Mouse (Mus musculus) hindbrain, embryonic 12.5 days (tissue): ENCODE results near the gene Mcmbp. TPM values are rescaled to one million over a fixed set of nuclear protein-coding genes. Genes with fewer than 3 reads are reported as not detected.

Source experiments
- ATAC-seq: fragments of 200-750 bp; cut with Nextera tagmentation; 2 replicates; pipeline ENCODE4 v1.8.0; 2017; ENCODE audit warnings: moderate TSS enrichment; ENCODE audit not compliant: low FRiP score
- H3K27ac ChIP-seq: fragments of 300-500 bp; sonication (generic); 2 replicates; pipeline ENCODE4 v1.5.1; 2016; ENCODE audit warnings: mild to moderate bottlenecking
- H3K27me3 ChIP-seq: fragments of 300-500 bp; sonication (generic); 2 replicates; pipeline ENCODE4 v1.6.1; 2016; ENCODE audit warnings: mild to moderate bottlenecking
- H3K36me3 ChIP-seq: fragments of 300-500 bp; sonication (generic); 2 replicates; pipeline ENCODE4 v1.6.1; 2016; ENCODE audit warnings: mild to moderate bottlenecking
- H3K4me1 ChIP-seq: fragments of 300-500 bp; sonication (generic); 2 replicates; pipeline ENCODE4 v1.6.1; 2016
- H3K4me2 ChIP-seq: fragments of 300-500 bp; sonication (generic); replicated peaks from 2 replicates; pipeline ENCODE4 v1.6.1; 2016; ENCODE audit warnings: mild to moderate bottlenecking
- H3K4me3 ChIP-seq: fragments of 300-500 bp; sonication (generic); 2 replicates; pipeline ENCODE4 v1.5.1; 2016; ENCODE audit warnings: mild to moderate bottlenecking
- H3K9ac ChIP-seq: fragments of 300-500 bp; sonication (generic); 2 replicates; pipeline ENCODE4 v1.6.1; 2016; ENCODE audit warnings: mild to moderate bottlenecking, moderate library complexity
- H3K9me3 ChIP-seq: fragments of 300-500 bp; sonication (generic); replicated peaks from 2 replicates; pipeline ENCODE4 v1.6.1; 2016; ENCODE audit warnings: mild to moderate bottlenecking
- WGBS: fragments of 180-500 bp; shearing (Covaris S2); methylation state at CpG from one replicate; pipeline ENCODE4 v1.1.7; 2016; 5-methylcytosine and 5-hydroxymethylcytosine counted together
- polyA plus RNA-seq: library from polyadenylated mRNA; unstranded; fragments of >200 nt; fragmentation: Nextera tagmentation; extraction: Ambion mirVana; gene quantifications from 2 replicates; pipeline ENCODE4 v1.2.1, GENCODE M21; 2016

Gene Mcmbp
- polyA plus RNA-seq, 1 experiment from 2014 or later, result 70.4 TPM

DNA sequence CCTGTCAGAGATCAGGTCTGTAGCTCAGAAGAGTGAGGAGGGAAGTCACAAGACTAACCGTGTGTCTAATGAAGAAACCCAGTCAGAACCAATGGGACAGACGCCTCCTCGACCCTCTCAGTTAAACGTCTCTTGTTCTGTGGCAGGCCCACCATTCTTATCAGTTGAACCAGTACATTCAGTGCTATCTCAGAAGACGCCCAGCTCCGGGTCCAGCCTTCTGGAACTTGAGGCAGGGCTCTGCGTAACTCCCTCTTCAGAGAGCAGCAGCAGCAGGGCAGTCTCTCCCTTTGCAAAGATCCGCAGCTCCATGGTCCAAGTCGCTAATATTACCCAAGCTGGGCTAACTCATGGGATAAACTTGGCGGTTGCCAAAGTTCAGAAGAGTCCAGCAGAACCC lies 45.4 kb downstream of the Mcmbp start:
- Histone ChIP-seq H3K9ac (no peak overlapping the region), H3K4me2 (no peak overlapping the region), H3K4me3 (no peak overlapping the region), H3K36me3 (peaks cover 57% of the 10 kb centered on the region), H3K27ac (no peak overlapping the region), H3K27me3 (no peaks in the 10 kb centered on the region), H3K9me3 (no peaks in the 10 kb centered on the region), H3K4me1 (peaks cover 6% of the 10 kb centered on the region)
- ATAC-seq, result no peak
- 90% methylated on average over 10 of the region's 10 CpGs for WGBS

GRCm38 (mm10) chr7:128692163-128692562 lies 48.1 kb downstream of the Mcmbp start:
- Histone ChIP-seq H3K9me3 (peaks cover 12% of the 10 kb centered on the region), H3K4me1 (peaks cover 6% of the 10 kb centered on the region), H3K4me2 (no peak overlapping the region), H3K27me3 (no peaks in the 10 kb centered on the region), H3K4me3 (no peak overlapping the region), H3K27ac (no peak overlapping the region), H3K36me3 (peaks cover 49% of the 10 kb centered on the region), H3K9ac (no peak overlapping the region)
- ATAC-seq, result no peak
- WGBS, result 94% methylated on average over 7 of the region's 7 CpGs

DNA sequence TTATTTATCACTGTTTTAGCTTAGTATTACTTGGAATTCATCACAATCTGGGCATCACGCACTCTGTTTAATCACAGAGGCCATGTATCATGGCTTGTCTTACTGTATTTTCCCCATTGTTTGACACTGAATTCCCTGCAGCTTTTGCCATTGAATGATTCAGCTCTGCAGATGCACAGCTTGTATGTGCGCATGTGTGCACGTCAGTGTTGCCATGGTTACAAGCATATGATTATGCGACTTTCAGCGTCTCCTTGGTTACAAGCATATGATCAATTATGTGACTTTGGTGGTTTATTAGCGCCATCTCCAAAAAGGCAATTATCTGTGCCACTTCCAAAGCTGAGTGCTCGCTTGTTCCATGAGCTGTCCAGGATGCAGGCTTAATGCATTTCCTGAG lies 49.5 kb downstream of the Mcmbp start:
- ATAC-seq, result peak; percentile 75
- H3K4me1 ChIP-seq, result peaks cover 6% of the 10 kb centered on the region
- WGBS, result 26% methylated on average over 7 of the region's 7 CpGs
- H3K4me3 ChIP-seq, result peak overlapping the region; percentile 44
- H3K4me2 ChIP-seq, result peak overlapping the region; percentile 47
- H3K9me3 ChIP-seq, result peaks cover 17% of the 10 kb centered on the region
- no peaks in the 10 kb centered on the region for H3K27me3 ChIP-seq
- peak overlapping the region; percentile 84 for H3K27ac ChIP-seq
- H3K9ac ChIP-seq, result peak overlapping the region; percentile 52
- peaks cover 59% of the 10 kb centered on the region for H3K36me3 ChIP-seq

DNA sequence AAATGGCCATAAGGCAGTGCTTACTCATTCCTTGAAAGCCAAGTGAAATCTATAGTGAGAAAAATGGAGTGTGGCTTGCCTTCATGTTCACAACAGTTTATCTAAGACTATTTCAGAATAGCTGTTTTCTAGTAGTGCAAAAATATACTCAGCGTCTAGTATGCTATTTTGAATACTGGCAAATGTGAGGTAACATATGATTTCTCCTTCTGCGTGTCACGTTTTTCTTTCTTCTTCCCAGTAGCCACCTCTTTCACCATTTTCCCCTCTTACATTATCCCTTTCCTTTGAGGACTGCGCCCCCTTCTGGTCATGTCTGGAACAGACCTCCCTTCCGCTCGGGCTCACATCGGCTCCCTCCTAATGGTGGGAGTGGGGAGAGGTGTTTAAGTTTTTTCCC lies 50.2 kb downstream of the Mcmbp start:
- Histone ChIP-seq H3K27ac (peak overlapping the region; percentile 84), H3K4me1 (peaks cover 6% of the 10 kb centered on the region), H3K9me3 (peaks cover 17% of the 10 kb centered on the region), H3K9ac (peak overlapping the region; percentile 49; the same call in 1 of the 2 replicates), H3K36me3 (peaks cover 64% of the 10 kb centered on the region), H3K4me3 (peak overlapping the region; percentile 44), H3K4me2 (peak overlapping the region; percentile 51), H3K27me3 (no peaks in the 10 kb centered on the region)
- 13% methylated on average over 7 of the region's 7 CpGs for WGBS
- peak; percentile 77; the same call in 1 of the 2 replicates for ATAC-seq

- Histone ChIP-seq H3K36me3 (peaks cover 62% of the 10 kb centered on the region), H3K4me3 (peak overlapping the region; percentile 44), H3K4me1 (peaks cover 6% of the 10 kb centered on the region), H3K9ac (peak overlapping the region; percentile 49), H3K4me2 (peak overlapping the region; percentile 51), H3K9me3 (peaks cover 17% of the 10 kb centered on the region), H3K27ac (peak overlapping the region; percentile 14), H3K27me3 (no peaks in the 10 kb centered on the region)
- no peak for ATAC-seq
- WGBS, result 73% methylated on average over 8 of the region's 8 CpGs
Measured at GRCm38 (mm10) chr7:128689347-128689746, 50.9 kb downstream of the Mcmbp start.

DNA sequence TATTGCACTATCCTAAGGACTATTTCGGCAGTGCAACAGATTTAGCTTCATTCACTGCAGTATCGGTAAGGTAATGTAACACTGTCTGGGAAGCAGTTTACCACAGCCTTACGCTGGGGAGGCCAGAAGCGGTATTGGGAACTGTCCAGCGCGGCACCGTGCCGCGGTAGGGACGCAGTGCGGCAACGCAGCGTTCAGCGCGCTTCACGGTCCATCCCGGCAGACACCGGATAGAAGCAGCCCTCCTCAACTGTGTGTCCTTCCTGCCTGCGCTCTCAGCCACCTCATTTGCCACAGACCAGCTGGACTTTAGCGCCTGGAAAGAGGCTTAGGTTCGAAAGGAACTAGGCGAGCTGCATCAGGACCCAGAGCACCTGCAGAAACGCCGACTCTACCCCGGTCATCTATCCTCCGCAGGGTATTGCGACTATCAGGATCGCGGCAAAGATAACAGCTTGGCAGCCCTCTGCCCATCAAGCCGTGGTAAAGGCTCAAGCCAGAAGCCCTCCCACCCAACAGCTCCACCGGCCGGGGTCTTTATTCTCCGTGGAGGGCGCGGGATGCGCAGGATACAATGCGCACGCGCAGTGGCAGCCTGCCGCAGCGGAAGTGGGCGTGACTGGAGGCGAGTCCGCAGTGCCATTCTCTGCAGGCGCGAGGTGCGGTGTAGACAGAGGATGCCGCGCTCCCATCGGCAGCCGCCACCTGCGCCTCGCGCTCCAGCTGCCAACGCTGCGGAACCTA lies 52.3 kb downstream of the Mcmbp start:
- peaks cover 6% of the 10 kb centered on the region for H3K4me1 ChIP-seq
- 43% methylated on average over 56 of the region's 56 CpGs for WGBS
- peak overlapping the region; percentile 65 for H3K9ac ChIP-seq
- peak overlapping the region; percentile 94 for H3K27ac ChIP-seq
- peak overlapping the region; percentile 44 for H3K4me3 ChIP-seq
- no peaks in the 10 kb centered on the region for H3K27me3 ChIP-seq
- peak overlapping the region; percentile 51 for H3K4me2 ChIP-seq
- H3K9me3 ChIP-seq, result peaks cover 17% of the 10 kb centered on the region
- H3K36me3 ChIP-seq, result peaks cover 56% of the 10 kb centered on the region
- peak; percentile 79 for ATAC-seq

- H3K27ac ChIP-seq, result no peak overlapping the region
- no peaks in the 10 kb centered on the region for H3K27me3 ChIP-seq
- H3K9ac ChIP-seq, result no peak overlapping the region
- no peak for ATAC-seq
- H3K4me2 ChIP-seq, result no peak overlapping the region
- peaks cover 13% of the 10 kb centered on the region for H3K36me3 ChIP-seq
- no peaks in the 10 kb centered on the region; the same call in 1 of the 2 replicates for H3K9me3 ChIP-seq
- 72% methylated on average over 3 of the region's 3 CpGs for WGBS
- 0 out of 2 replicates have a peak, but pooled peaks cover 2% of the 10 kb centered on the region for H3K4me1 ChIP-seq
- no peak overlapping the region for H3K4me3 ChIP-seq
Measured at GRCm38 (mm10) chr7:128678546-128678945, 61.7 kb downstream of the Mcmbp start.

DNA sequence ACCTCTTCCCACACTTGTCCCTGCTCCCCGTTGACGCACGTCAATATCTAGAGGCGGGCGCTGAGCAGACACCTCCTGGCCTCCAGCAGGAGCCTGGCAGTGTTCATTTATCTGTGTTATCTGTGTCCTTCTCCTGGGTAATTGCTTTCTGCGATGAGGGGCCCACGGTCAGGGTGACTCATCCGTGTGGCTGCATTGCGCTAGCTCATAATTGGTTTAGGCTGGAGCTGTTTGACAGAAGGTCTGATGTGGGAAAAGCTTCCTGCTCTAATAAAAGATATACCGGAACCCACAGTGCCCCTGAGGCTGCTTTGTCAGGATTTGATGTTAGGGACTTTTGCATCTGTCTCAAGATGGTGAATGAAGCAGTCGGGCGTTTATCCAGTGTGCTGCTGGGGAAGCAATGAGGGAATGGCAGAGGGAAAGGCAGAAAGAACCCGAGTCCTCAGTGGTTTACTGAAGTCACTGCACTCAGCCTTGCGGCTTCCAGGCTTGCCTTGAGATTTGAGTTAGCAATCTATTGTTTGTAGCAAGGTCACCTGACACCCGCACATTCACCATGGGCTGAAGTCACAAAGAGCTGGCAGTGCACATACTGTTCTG lies 67.8 kb downstream of the Mcmbp start:
- WGBS, result 8% methylated on average over 15 of the region's 15 CpGs
- Histone ChIP-seq H3K27me3 (no peaks in the 10 kb centered on the region), H3K36me3 (peaks cover 7% of the 10 kb centered on the region), H3K9ac (0 out of 2 replicates have a peak overlapping the region, but pooled peaks have one; percentile 23), H3K4me1 (peaks cover 18% of the 10 kb centered on the region), H3K4me3 (peak overlapping the region; percentile 7; the same call in 1 of the 2 replicates), H3K9me3 (no peaks in the 10 kb centered on the region), H3K4me2 (peak overlapping the region; percentile 40), H3K27ac (peak overlapping the region; percentile 87)
- peak; percentile 90 for ATAC-seq

GRCm38 (mm10) chr7:128671952-128672351 lies 68.3 kb downstream of the Mcmbp start:
- Histone ChIP-seq H3K27me3 (no peaks in the 10 kb centered on the region), H3K36me3 (peaks cover 6% of the 10 kb centered on the region), H3K4me2 (peak overlapping the region; percentile 40), H3K27ac (peak overlapping the region; percentile 87), H3K9ac (no peak overlapping the region), H3K4me1 (peaks cover 18% of the 10 kb centered on the region), H3K4me3 (no peak overlapping the region), H3K9me3 (no peaks in the 10 kb centered on the region)
- ATAC-seq, result peak; percentile 84
- WGBS, result 7% methylated on average over 8 of the region's 8 CpGs

GRCm38 (mm10) chr7:128668831-128669230 lies 71.5 kb downstream of the Mcmbp start:
- Histone ChIP-seq H3K27me3 (no peaks in the 10 kb centered on the region), H3K9ac (no peak overlapping the region), H3K4me2 (no peak overlapping the region), H3K4me1 (peaks cover 18% of the 10 kb centered on the region), H3K27ac (no peak overlapping the region), H3K4me3 (no peak overlapping the region), H3K9me3 (no peaks in the 10 kb centered on the region), H3K36me3 (peaks cover 11% of the 10 kb centered on the region; the same call in 1 of the 2 replicates)
- WGBS, result 39% methylated on average over 2 of the region's 2 CpGs
- no peak for ATAC-seq

GRCm38 (mm10) chr7:128667788-128668187 lies 72.5 kb downstream of the Mcmbp start:
- Histone ChIP-seq H3K36me3 (peaks cover 11% of the 10 kb centered on the region; the same call in 1 of the 2 replicates), H3K4me3 (no peak overlapping the region), H3K4me1 (peaks cover 8% of the 10 kb centered on the region), H3K27ac (peak overlapping the region; percentile 5; the same call in 1 of the 2 replicates), H3K27me3 (no peaks in the 10 kb centered on the region), H3K9me3 (no peaks in the 10 kb centered on the region), H3K4me2 (no peak overlapping the region), H3K9ac (no peak overlapping the region)
- WGBS, result 58% methylated on average over 5 of the region's 5 CpGs
- ATAC-seq, result no peak

DNA sequence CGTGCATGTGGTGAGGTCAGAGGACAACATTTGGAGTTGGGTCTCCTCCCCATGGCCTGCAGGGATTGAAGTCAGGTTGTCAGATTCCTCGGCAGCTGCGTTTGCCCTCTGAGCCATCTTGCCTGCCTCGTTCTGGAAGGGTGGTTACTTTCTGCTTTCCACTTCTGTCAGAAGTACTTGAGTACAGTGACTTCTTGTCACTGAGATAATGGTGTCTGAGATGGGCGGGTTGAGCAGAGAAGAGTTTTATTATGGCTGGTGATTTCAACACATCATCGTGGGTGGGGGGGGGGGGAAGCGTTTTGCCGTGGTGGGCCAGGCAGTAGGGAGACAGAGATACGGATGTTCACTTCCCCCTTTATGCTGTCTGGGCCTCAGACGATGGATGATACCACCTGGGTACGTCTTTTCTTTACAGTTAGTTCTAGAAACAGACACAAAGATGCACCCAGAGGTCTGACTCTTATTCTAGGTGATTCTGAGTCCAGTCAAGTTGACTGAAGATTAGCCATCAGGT lies 75.4 kb downstream of the Mcmbp start:
- no peak for ATAC-seq
- H3K4me1 ChIP-seq, result no peaks in the 10 kb centered on the region
- H3K9ac ChIP-seq, result no peak overlapping the region
- H3K36me3 ChIP-seq, result peaks cover 11% of the 10 kb centered on the region; the same call in 1 of the 2 replicates
- 86% methylated on average over 11 of the region's 11 CpGs for WGBS
- H3K4me3 ChIP-seq, result no peak overlapping the region
- no peak overlapping the region for H3K27ac ChIP-seq
- no peaks in the 10 kb centered on the region for H3K27me3 ChIP-seq
- no peaks in the 10 kb centered on the region for H3K9me3 ChIP-seq
- H3K4me2 ChIP-seq, result no peak overlapping the region
